Mouse (Mus musculus) adipose tissue, adult 10 weeks (tissue): ENCODE measurements around the gene Fbxo11. TPM values are rescaled to one million over a fixed set of nuclear protein-coding genes. Genes with fewer than 3 reads are reported as not detected.

Source experiments
- polyA plus RNA-seq: library from polyadenylated mRNA; stranded (reverse); fragments of 350-450 nt; fragmentation: Illumina TruSeq; extraction: RNeasy Lipid Tissue Mini Kit (QIAGEN cat#74804); gene quantifications from one replicate; pipeline ENCODE4 v1.2.3, GENCODE M21; 2014; ENCODE audit warnings: low read depth, low replicate concordance

Fbxo11 gene
- 35.9 TPM for polyA plus RNA-seq

GRCm38 (mm10) chr17:88065031-88065800, at the start of gene Fbxo11:
Fbxo11 (minus strand) TSS chr17:88065291.

GRCm38 (mm10) chr17:87974629-87975228, 90.4 kb downstream of the Fbxo11 start, which contains the start of gene Msh6:
Msh6 (plus strand) TSS chr17:87975062.

Other genes with a start within 250 kb of the Fbxo11 start
- not detected for gene Rpl36-ps4, start 144.3 kb downstream of the Fbxo11 start, polyA plus RNA-seq
- 10.0 TPM for gene Msh6, start 90.2 kb downstream of the Fbxo11 start, polyA plus RNA-seq